Mouse (Mus musculus) kidney, embryonic 16.5 days (tissue): ENCODE measurements at regions not wholly inside any gene's neighbourhood (a gene's known extent, or its start where the extent isn't known, plus 50 kb on each side); places are given as distances from the start of the nearest gene placed in this dataset.

Experiments
- ATAC-seq: fragments of 200-750 bp; cut with Nextera tagmentation; 2 replicates; pipeline ENCODE4 v1.8.0; 2017; ENCODE audit warnings: moderate TSS enrichment; ENCODE audit not compliant: low FRiP score, low TSS enrichment
- H3K27ac ChIP-seq: fragments of 300-500 bp; sonication (generic); 2 replicates; pipeline ENCODE4 v1.5.1; 2014; ENCODE audit warnings: low read length
- H3K27me3 ChIP-seq: fragments of 300-500 bp; sonication (generic); 2 replicates; pipeline ENCODE4 v1.6.1; 2014; ENCODE audit warnings: low read length, control low read depth, mixed read lengths; ENCODE audit not compliant: insufficient read depth
- H3K36me3 ChIP-seq: fragments of 300-500 bp; sonication (generic); 2 replicates; pipeline ENCODE4 v1.6.1; 2014; ENCODE audit warnings: low read length, control low read depth, mixed read lengths; ENCODE audit not compliant: insufficient read depth
- H3K4me1 ChIP-seq: fragments of 300-500 bp; sonication (generic); 2 replicates; pipeline ENCODE4 v1.6.1; 2014; ENCODE audit warnings: low read length, control low read depth, mixed read lengths; ENCODE audit not compliant: insufficient read depth
- H3K4me2 ChIP-seq: fragments of 300-500 bp; sonication (generic); replicated peaks from 2 replicates; pipeline ENCODE4 v1.6.1; 2014; ENCODE audit warnings: low read depth, low read length
- H3K4me3 ChIP-seq: fragments of 300-500 bp; sonication (generic); 2 replicates; pipeline ENCODE4 v1.5.1; 2014; ENCODE audit warnings: mild to moderate bottlenecking, low read length
- H3K9ac ChIP-seq: fragments of 300-500 bp; sonication (generic); replicated peaks from 2 replicates; pipeline ENCODE4 v1.6.1; 2014; ENCODE audit warnings: low read length
- H3K9me3 ChIP-seq: fragments of 300-500 bp; sonication (generic); 2 replicates; pipeline ENCODE4 v1.6.1; 2016; ENCODE audit warnings: low read length, control low read depth
- WGBS: fragments of 180-500 bp; shearing (Covaris S2); extraction: QIAGEN DNeasy Blood & Tissue Kit; methylation state at CpG from one replicate; pipeline ENCODE4 v1.1.7; 2014; 5-methylcytosine and 5-hydroxymethylcytosine counted together

- no peaks in the 10 kb centered on the region for H3K36me3 ChIP-seq
- ATAC-seq, result no peak
- no peaks in the 10 kb centered on the region for H3K27me3 ChIP-seq
- no peaks in the 10 kb centered on the region; the same call in 1 of the 2 replicates for H3K9me3 ChIP-seq
- no peak overlapping the region for H3K4me3 ChIP-seq
- no peak overlapping the region for H3K27ac ChIP-seq
- 84% methylated on average over 4 of the region's 4 CpGs for WGBS
- H3K4me1 ChIP-seq, result no peaks in the 10 kb centered on the region
- no peak overlapping the region for H3K4me2 ChIP-seq
- H3K9ac ChIP-seq, result no peak overlapping the region
Observed at GRCm38 (mm10) chr8:128076226-128076625, 282.2 kb upstream of the Nrp1 start.

DNA sequence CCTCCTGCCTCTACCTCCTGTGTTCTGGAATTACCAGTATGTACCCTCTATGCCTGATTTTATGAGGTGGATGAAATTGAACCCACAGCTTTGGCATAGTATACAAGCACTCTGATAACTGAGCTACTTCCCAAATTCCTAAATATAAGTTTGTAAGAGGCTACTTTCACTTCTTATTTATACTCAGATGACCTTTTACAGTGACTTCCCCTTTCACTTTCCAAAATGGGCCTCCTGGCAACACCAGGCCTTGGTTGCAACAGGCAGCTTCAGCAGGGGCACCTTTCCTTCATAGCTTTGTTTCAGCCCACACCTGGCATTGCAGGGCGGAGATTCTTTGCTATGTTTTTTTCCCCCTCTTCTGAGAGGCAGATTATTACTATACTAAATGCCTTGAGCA is 279.7 kb upstream of the Nrp1 start:
- H3K36me3 ChIP-seq, result no peaks in the 10 kb centered on the region
- H3K4me2 ChIP-seq, result no peak overlapping the region
- WGBS, result 94% methylated on average over 1 of the region's 1 CpGs
- no peaks in the 10 kb centered on the region for H3K27me3 ChIP-seq
- no peak overlapping the region for H3K27ac ChIP-seq
- no peak for ATAC-seq
- H3K9ac ChIP-seq, result no peak overlapping the region
- no peaks in the 10 kb centered on the region for H3K4me1 ChIP-seq
- no peaks in the 10 kb centered on the region; the same call in 1 of the 2 replicates for H3K9me3 ChIP-seq
- H3K4me3 ChIP-seq, result no peak overlapping the region

DNA sequence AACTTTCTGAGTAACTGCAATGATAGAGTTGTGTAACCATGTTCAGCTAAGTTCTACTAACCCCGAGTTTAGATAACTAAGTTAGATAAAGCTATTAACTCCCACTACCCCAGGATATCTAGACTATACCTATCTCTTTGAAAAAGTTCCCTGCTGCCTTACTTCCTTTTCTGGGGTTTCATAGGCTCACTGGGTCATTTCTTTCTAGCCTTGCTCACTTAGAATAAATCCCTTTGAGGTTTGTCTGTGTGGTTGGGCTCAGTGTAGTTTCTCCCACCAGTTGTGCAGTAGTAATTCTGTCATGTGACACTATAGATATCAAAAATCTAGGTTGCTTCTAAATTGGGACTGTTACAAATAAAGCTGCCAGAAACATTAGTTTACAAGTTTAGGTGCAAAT is 272.6 kb upstream of the Nrp1 start:
- 77% methylated on average over 1 of the region's 1 CpGs for WGBS
- Histone ChIP-seq H3K4me1 (no peaks in the 10 kb centered on the region), H3K4me3 (no peak overlapping the region), H3K36me3 (no peaks in the 10 kb centered on the region), H3K27me3 (no peaks in the 10 kb centered on the region), H3K27ac (no peak overlapping the region), H3K4me2 (no peak overlapping the region), H3K9ac (no peak overlapping the region), H3K9me3 (no peaks in the 10 kb centered on the region)
- ATAC-seq, result no peak

- no peak for ATAC-seq
Observed at GRCm38 (mm10) chr8:128087500-128087899, 270.9 kb upstream of the Nrp1 start.

GRCm38 (mm10) chr8:128092826-128093225 is 265.6 kb upstream of the Nrp1 start:
- Histone ChIP-seq H3K36me3 (no peaks in the 10 kb centered on the region), H3K9ac (no peak overlapping the region), H3K9me3 (peaks cover 5% of the 10 kb centered on the region; the same call in 1 of the 2 replicates), H3K27ac (no peak overlapping the region), H3K27me3 (no peaks in the 10 kb centered on the region), H3K4me2 (no peak overlapping the region), H3K4me1 (no peaks in the 10 kb centered on the region), H3K4me3 (no peak overlapping the region)
- WGBS, result 79% methylated on average over 7 of the region's 7 CpGs
- no peak for ATAC-seq

More at GRCm38 (mm10) chr8:128087500-128087899, 270.9 kb upstream of the Nrp1 start:
- H3K4me3 ChIP-seq, result no peak overlapping the region
- no peaks in the 10 kb centered on the region for H3K36me3 ChIP-seq
- H3K9ac ChIP-seq, result no peak overlapping the region
- H3K27ac ChIP-seq, result no peak overlapping the region
- H3K4me2 ChIP-seq, result no peak overlapping the region
- peaks cover 5% of the 10 kb centered on the region; the same call in 1 of the 2 replicates for H3K9me3 ChIP-seq
- WGBS, result 100% methylated on average over 1 of the region's 1 CpGs
- H3K4me1 ChIP-seq, result no peaks in the 10 kb centered on the region
- H3K27me3 ChIP-seq, result no peaks in the 10 kb centered on the region

GRCm38 (mm10) chr8:128095451-128095850 is 263.0 kb upstream of the Nrp1 start:
- no peak for ATAC-seq
- H3K4me3 ChIP-seq, result no peak overlapping the region
- peaks cover 5% of the 10 kb centered on the region; the same call in 1 of the 2 replicates for H3K9me3 ChIP-seq
- WGBS, result 93% methylated on average over 1 of the region's 1 CpGs
- H3K27me3 ChIP-seq, result no peaks in the 10 kb centered on the region
- no peak overlapping the region for H3K27ac ChIP-seq
- no peaks in the 10 kb centered on the region for H3K4me1 ChIP-seq
- H3K9ac ChIP-seq, result no peak overlapping the region
- H3K4me2 ChIP-seq, result no peak overlapping the region
- no peaks in the 10 kb centered on the region for H3K36me3 ChIP-seq

DNA sequence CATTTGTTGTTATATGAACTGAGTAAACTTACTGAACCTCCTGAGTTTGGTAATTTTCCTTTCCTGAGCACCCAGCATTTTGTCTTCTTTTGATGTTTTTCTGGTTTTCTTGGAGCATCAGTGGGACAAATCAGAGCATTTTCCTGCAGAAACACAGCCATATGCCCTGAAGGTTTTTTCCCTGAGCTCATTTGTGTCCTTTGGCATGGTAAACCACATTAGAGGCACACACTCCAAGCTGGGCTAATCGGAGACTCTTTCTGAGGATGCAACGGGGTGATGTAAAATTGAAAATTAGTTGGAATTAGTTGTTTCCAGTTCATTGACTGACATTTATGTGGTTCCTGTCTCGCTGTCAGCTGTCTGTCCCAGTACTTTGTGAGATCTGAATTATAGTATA is 260.8 kb upstream of the Nrp1 start:
- H3K27ac ChIP-seq, result no peak overlapping the region
- no peaks in the 10 kb centered on the region for H3K36me3 ChIP-seq
- no peak overlapping the region for H3K4me3 ChIP-seq
- no peaks in the 10 kb centered on the region for H3K27me3 ChIP-seq
- no peaks in the 10 kb centered on the region for H3K4me1 ChIP-seq
- no peak overlapping the region for H3K4me2 ChIP-seq
- no peak overlapping the region for H3K9ac ChIP-seq
- no peaks in the 10 kb centered on the region for H3K9me3 ChIP-seq
- ATAC-seq, result no peak
- 77% methylated on average over 3 of the region's 3 CpGs for WGBS

DNA sequence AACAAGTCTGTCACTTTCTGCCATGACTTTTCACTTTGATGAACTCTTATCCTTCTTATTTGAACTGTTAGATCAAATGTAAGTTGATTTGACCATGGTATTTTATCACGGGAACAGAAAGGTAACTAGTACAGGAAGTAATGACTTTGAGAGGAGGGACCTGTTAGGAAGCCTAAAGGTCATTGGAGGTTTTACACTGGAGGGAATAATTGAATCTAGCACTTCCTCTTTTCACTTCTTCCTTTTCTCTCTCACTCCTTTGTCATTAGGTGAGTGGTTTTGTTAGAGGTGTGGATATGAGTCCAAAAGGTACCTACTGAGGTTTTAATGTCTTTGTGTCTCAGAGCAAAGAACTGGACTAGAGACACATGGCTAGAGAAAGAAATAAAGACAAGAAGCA is 255.0 kb upstream of the Nrp1 start:
- H3K36me3 ChIP-seq, result no peaks in the 10 kb centered on the region
- no peak for ATAC-seq
- H3K27me3 ChIP-seq, result no peaks in the 10 kb centered on the region; the same call in 1 of the 2 replicates
- H3K4me3 ChIP-seq, result no peak overlapping the region
- H3K27ac ChIP-seq, result no peak overlapping the region
- no peaks in the 10 kb centered on the region for H3K4me1 ChIP-seq
- WGBS, result 94% methylated on average over 1 of the region's 1 CpGs
- peaks cover 2% of the 10 kb centered on the region; the same call in 1 of the 2 replicates for H3K9me3 ChIP-seq
- H3K4me2 ChIP-seq, result no peak overlapping the region
- H3K9ac ChIP-seq, result no peak overlapping the region

DNA sequence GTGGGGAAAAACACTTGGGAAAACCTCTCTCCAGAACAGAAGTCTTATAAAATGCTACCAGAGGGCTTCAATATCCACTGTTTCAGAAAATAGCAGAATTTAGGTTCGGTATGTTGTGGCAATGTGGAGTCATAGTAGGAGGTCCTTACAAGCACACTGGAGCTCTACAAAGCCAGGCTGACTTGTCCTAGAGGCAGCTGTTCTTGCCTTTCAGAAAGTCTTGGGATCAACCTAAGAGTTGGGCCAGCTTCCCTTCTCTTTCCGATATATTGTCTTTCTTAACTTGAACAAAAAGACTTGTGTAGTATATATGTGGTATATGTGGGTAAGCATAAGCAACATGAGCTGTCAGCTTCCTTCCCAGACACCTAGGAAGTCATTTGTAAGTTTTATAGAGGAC is 251.8 kb upstream of the Nrp1 start:
- Histone ChIP-seq H3K27ac (no peak overlapping the region), H3K4me3 (no peak overlapping the region), H3K9ac (no peak overlapping the region), H3K27me3 (no peaks in the 10 kb centered on the region; the same call in 1 of the 2 replicates), H3K9me3 (peaks cover 2% of the 10 kb centered on the region; the same call in 1 of the 2 replicates), H3K4me1 (no peaks in the 10 kb centered on the region), H3K36me3 (no peaks in the 10 kb centered on the region), H3K4me2 (no peak overlapping the region)
- WGBS, result 91% methylated on average over 2 of the region's 2 CpGs
- ATAC-seq, result no peak

DNA sequence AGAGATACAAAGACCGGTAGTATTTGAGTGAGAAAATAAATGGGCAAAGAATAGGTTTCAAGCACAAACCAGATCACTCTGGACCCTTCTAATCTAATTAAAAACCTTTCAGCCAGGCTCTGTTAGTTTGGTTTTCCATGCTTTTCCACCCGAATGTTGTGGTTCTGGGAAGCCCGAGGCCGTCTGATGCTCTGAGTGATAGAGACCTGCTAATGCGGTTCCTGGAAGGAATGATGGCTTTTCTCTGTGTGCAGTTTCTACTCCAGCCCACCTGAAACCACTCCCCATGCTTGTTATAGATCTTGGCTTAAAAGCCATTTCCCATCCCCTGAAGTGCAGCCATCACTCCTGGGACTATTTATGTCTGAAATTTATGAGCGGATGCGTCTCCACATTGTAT is 251.4 kb upstream of the Nrp1 start:
- ATAC-seq, result no peak
- Histone ChIP-seq H3K27ac (no peak overlapping the region), H3K27me3 (no peaks in the 10 kb centered on the region; the same call in 1 of the 2 replicates), H3K9ac (no peak overlapping the region), H3K4me2 (no peak overlapping the region), H3K4me1 (no peaks in the 10 kb centered on the region), H3K36me3 (no peaks in the 10 kb centered on the region), H3K9me3 (peaks cover 2% of the 10 kb centered on the region; the same call in 1 of the 2 replicates), H3K4me3 (no peak overlapping the region)
- 79% methylated on average over 7 of the region's 7 CpGs for WGBS
